18 mouse cellular contexts compared by ENCODE assay signal in the genomic region with DNA sequence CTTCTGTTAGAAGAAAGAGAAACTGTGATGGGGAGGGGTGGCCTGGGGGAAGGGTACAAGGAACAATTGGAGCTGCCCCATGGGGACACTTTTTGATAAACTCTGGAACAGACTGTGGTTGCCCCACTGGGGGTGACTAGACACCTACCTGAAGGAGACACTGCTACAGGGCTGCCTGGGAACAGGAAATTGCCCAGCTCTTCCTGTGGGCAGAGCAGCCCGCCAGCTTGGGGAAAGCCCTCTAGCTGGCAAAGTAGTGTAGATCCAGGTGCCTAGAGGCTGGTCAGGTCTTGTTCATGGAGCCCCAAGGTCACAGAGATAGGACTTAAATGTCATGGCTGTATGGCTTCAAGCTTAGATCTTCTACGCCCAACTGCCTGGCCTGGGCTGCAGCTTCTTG.
DNase-seq lines count a peak whose midpoint lies in the region; ATAC-seq lines count a peak whose summit lies in the region.
"Had no signal": no experiment of that assay in that cellular context is flagged by ENCODE, and none has a peak within 500 bp of the region (broad histone marks: within the 10 kb centered on the region; RNA-seq: fewer than 3 reads in every experiment).

No protein-coding gene starts in this region.

- no peak for ATAC-seq in CD4-positive, CD25-positive, alpha-beta regulatory T cell, adult 4 months
- ATAC-seq in granulocyte monocyte progenitor cell, adult 5-6 weeks (replicated peaks; ENCODE audit: poor library complexity, severe bottlenecking): peak; percentile 34
- ATAC-seq: activated CD4-positive, CD25-positive, alpha-beta regulatory T cell, adult 4 months; forebrain, embryonic 15.5 days; intestine, embryonic 15.5 days; Patski had no signal

- peak; percentile 10 for DNase-seq in CD4-positive, CD25-positive, alpha-beta regulatory T cell, adult 2 months (ENCODE audit: low read depth, low spot score)
- peak; percentile 5 to 16 for DNase-seq in adrenal gland, postnatal 36 days
- no peak for DNase-seq in adrenal gland, postnatal 25 days
- DNase-seq in thymus, postnatal 36 days: peak; percentile 29 to 49
- DNase-seq in cerebellum, adult 9-10 months: no peak
- DNase-seq: B cell, adult 2 months; cerebellum, adult 11-12 months; cerebellum, adult 9-11 months; embryo, embryonic 11 days; gastrocnemius, postnatal 10 days; heart, adult 2 months; heart, postnatal 14 days had no signal

Comparison
In these comparisons a context has a peak if more than half of its experiments do, and no peak if none do; other contexts are left out.
1. DNase-seq: peak in CD4-positive, CD25-positive, alpha-beta regulatory T cell, adult 2 months (single experiment), adrenal gland, postnatal 36 days (2 of 2) and thymus, postnatal 36 days (2 of 2); none in adrenal gland, postnatal 25 days (single experiment) and cerebellum, adult 9-10 months (single experiment).